Mouse (Mus musculus) forebrain, embryonic 15.5 days (tissue): ENCODE data around the gene Podn. TPM values are rescaled to one million over a fixed set of nuclear protein-coding genes. Genes with fewer than 3 reads are reported as not detected.

Source experiments
- ATAC-seq: fragments of 200-750 bp; cut with Nextera tagmentation; replicated peaks from 2 replicates; pipeline ENCODE4 v1.8.0; 2017; ENCODE audit warnings: mild to moderate bottlenecking, moderate TSS enrichment, moderate library complexity
- H3K27ac ChIP-seq: fragments of 300-500 bp; sonication (generic); replicated peaks from 2 replicates; pipeline ENCODE4 v1.5.1; 2015; ENCODE audit warnings: mild to moderate bottlenecking, inconsistent platforms
- H3K27me3 ChIP-seq: fragments of 300-500 bp; sonication (generic); 2 replicates; pipeline ENCODE4 v1.6.1; 2015; ENCODE audit warnings: inconsistent platforms
- H3K36me3 ChIP-seq: fragments of 300-500 bp; sonication (generic); 2 replicates; pipeline ENCODE4 v1.6.1; 2015; ENCODE audit warnings: mild to moderate bottlenecking, inconsistent platforms
- H3K4me1 ChIP-seq: fragments of 300-500 bp; sonication (generic); 2 replicates; pipeline ENCODE4 v1.6.1; 2015; ENCODE audit warnings: inconsistent platforms
- H3K4me2 ChIP-seq: fragments of 300-500 bp; sonication (generic); replicated peaks from 2 replicates; pipeline ENCODE4 v1.6.1; 2015; ENCODE audit warnings: mild to moderate bottlenecking, inconsistent platforms
- H3K4me3 ChIP-seq: fragments of 300-500 bp; sonication (generic); 2 replicates; pipeline ENCODE4 v1.5.1; 2015; ENCODE audit warnings: mild to moderate bottlenecking, inconsistent platforms
- H3K9ac ChIP-seq: fragments of 300-500 bp; sonication (generic); replicated peaks from 2 replicates; pipeline ENCODE4 v1.6.1; 2015; ENCODE audit warnings: mild to moderate bottlenecking, inconsistent platforms
- H3K9me3 ChIP-seq: fragments of 300-500 bp; sonication (generic); 2 replicates; pipeline ENCODE4 v1.6.1; 2016; ENCODE audit warnings: inconsistent platforms
- WGBS: fragments of 180-500 bp; shearing (Covaris S2); methylation state at CpG from one replicate; pipeline ENCODE4 v1.1.7; 2015; ENCODE audit warnings: mixed read lengths; 5-methylcytosine and 5-hydroxymethylcytosine counted together
- polyA plus RNA-seq: library from polyadenylated mRNA; unstranded; fragments of >200 nt; fragmentation: Nextera tagmentation; extraction: Ambion mirVana; gene quantifications from 2 replicates; pipeline ENCODE4 v1.2.1, GENCODE M21; 2015

Podn gene
- polyA plus RNA-seq, 1 experiment from 2014 or later = 0.14 TPM

GRCm38 (mm10) chr4:108059601-108060379 lies 36.5 kb downstream of the Podn start:
- ATAC-seq = no peak
- Histone ChIP-seq H3K4me3 (no peak overlapping the region), H3K9ac (no peak overlapping the region), H3K4me1 (peaks cover 15% of the 10 kb centered on the region), H3K9me3 (no peaks in the 10 kb centered on the region), H3K36me3 (peaks cover 23% of the 10 kb centered on the region), H3K4me2 (peak overlapping the region; percentile 30), H3K27me3 (no peaks in the 10 kb centered on the region), H3K27ac (peak overlapping the region; percentile 73)
- WGBS = 32% methylated on average over 19 of the region's 19 CpGs

GRCm38 (mm10) chr4:108058166-108058565 lies 38.1 kb downstream of the Podn start:
- H3K9me3 ChIP-seq = no peaks in the 10 kb centered on the region
- no peak overlapping the region for H3K9ac ChIP-seq
- no peak for ATAC-seq
- peaks cover 15% of the 10 kb centered on the region for H3K4me1 ChIP-seq
- no peak overlapping the region for H3K4me3 ChIP-seq
- H3K27me3 ChIP-seq = no peaks in the 10 kb centered on the region
- H3K4me2 ChIP-seq = no peak overlapping the region
- WGBS = 87% methylated on average over 10 of the region's 10 CpGs
- peaks cover 29% of the 10 kb centered on the region for H3K36me3 ChIP-seq
- no peak overlapping the region for H3K27ac ChIP-seq

- H3K27ac ChIP-seq = no peak overlapping the region
- peaks cover 18% of the 10 kb centered on the region for H3K4me1 ChIP-seq
- ATAC-seq = no peak
- peaks cover 24% of the 10 kb centered on the region for H3K36me3 ChIP-seq
- H3K9me3 ChIP-seq = no peaks in the 10 kb centered on the region
- H3K4me2 ChIP-seq = no peak overlapping the region
- no peaks in the 10 kb centered on the region for H3K27me3 ChIP-seq
- WGBS = 87% methylated on average over 2 of the region's 2 CpGs
- H3K9ac ChIP-seq = no peak overlapping the region
- H3K4me3 ChIP-seq = no peak overlapping the region
Observed at GRCm38 (mm10) chr4:108057247-108057646, 39.0 kb downstream of the Podn start.

GRCm38 (mm10) chr4:108055873-108056272 lies 40.4 kb downstream of the Podn start:
- H3K4me3 ChIP-seq = no peak overlapping the region
- peaks cover 25% of the 10 kb centered on the region for H3K4me1 ChIP-seq
- H3K27ac ChIP-seq = no peak overlapping the region
- 93% methylated on average over 10 of the region's 10 CpGs for WGBS
- no peak for ATAC-seq
- H3K36me3 ChIP-seq = peaks cover 20% of the 10 kb centered on the region
- H3K9me3 ChIP-seq = no peaks in the 10 kb centered on the region
- no peak overlapping the region for H3K9ac ChIP-seq
- H3K27me3 ChIP-seq = no peaks in the 10 kb centered on the region
- H3K4me2 ChIP-seq = no peak overlapping the region

- Histone ChIP-seq H3K4me2 (no peak overlapping the region), H3K9ac (no peak overlapping the region), H3K4me1 (peaks cover 12% of the 10 kb centered on the region), H3K4me3 (no peak overlapping the region), H3K36me3 (peaks cover 13% of the 10 kb centered on the region), H3K27me3 (no peaks in the 10 kb centered on the region), H3K9me3 (no peaks in the 10 kb centered on the region), H3K27ac (peak overlapping the region; percentile 52; the same call in 1 of the 2 replicates)
- WGBS = 85% methylated on average over 8 of the region's 8 CpGs
- ATAC-seq = no peak
Observed at GRCm38 (mm10) chr4:108052673-108053072, 43.6 kb downstream of the Podn start.

DNA sequence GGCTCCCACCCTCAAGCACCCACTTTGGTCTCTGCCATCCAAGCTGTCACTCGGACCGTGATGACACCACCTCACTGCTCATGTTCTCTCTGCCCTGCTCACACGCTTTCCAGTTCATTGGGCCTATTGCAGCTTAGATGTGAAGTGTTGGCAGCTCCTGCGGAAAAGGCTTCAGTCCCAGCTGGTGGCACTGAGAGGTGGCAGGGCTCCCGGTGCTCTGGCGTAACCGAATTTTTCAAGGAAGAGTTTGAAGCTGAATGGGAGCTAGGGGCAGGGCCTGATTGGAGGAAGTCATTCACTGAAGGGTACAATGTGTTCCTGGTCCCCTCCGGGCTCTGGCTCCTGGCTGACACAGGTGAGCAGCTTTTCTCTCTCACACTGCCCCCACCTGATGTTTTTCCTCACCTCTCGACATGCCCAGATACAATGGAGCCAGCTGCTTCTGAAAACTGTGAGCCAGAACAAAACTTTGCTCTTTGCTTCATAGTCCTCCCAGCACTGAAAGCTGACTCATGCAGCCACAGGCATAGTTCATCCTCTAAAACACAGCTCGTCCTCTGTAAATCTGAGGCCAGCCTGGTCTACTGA lies 44.5 kb downstream of the Podn start:
- no peak overlapping the region for H3K9ac ChIP-seq
- H3K4me2 ChIP-seq = no peak overlapping the region
- peaks cover 12% of the 10 kb centered on the region for H3K4me1 ChIP-seq
- 49% methylated on average over 10 of the region's 10 CpGs for WGBS
- H3K4me3 ChIP-seq = no peak overlapping the region
- H3K9me3 ChIP-seq = no peaks in the 10 kb centered on the region
- H3K27ac ChIP-seq = peak overlapping the region; percentile 52
- H3K36me3 ChIP-seq = peaks cover 19% of the 10 kb centered on the region
- ATAC-seq = peak; percentile 87
- no peaks in the 10 kb centered on the region for H3K27me3 ChIP-seq

- Histone ChIP-seq H3K9ac (no peak overlapping the region), H3K4me2 (no peak overlapping the region), H3K27me3 (no peaks in the 10 kb centered on the region), H3K4me3 (no peak overlapping the region), H3K9me3 (no peaks in the 10 kb centered on the region), H3K36me3 (peaks cover 27% of the 10 kb centered on the region; the same call in 1 of the 2 replicates), H3K4me1 (no peaks in the 10 kb centered on the region), H3K27ac (no peak overlapping the region)
- ATAC-seq = no peak
- 83% methylated on average over 8 of the region's 8 CpGs for WGBS
Observed at GRCm38 (mm10) chr4:108046136-108046535, 50.1 kb downstream of the Podn start.

- no peak overlapping the region for H3K9ac ChIP-seq
- H3K4me1 ChIP-seq = no peaks in the 10 kb centered on the region
- ATAC-seq = no peak
- no peaks in the 10 kb centered on the region for H3K27me3 ChIP-seq
- H3K27ac ChIP-seq = no peak overlapping the region
- 81% methylated on average over 19 of the region's 19 CpGs for WGBS
- H3K9me3 ChIP-seq = no peaks in the 10 kb centered on the region
- peaks cover 27% of the 10 kb centered on the region; the same call in 1 of the 2 replicates for H3K36me3 ChIP-seq
- H3K4me2 ChIP-seq = no peak overlapping the region
- no peak overlapping the region for H3K4me3 ChIP-seq
Observed at GRCm38 (mm10) chr4:108045136-108046107, 50.8 kb downstream of the Podn start.

- no peak overlapping the region for H3K27ac ChIP-seq
- H3K9ac ChIP-seq = no peak overlapping the region
- peaks cover 12% of the 10 kb centered on the region; the same call in 1 of the 2 replicates for H3K27me3 ChIP-seq
- 53% methylated on average over 8 of the region's 8 CpGs for WGBS
- no peak overlapping the region for H3K4me2 ChIP-seq
- H3K4me3 ChIP-seq = no peak overlapping the region
- ATAC-seq = no peak
- H3K4me1 ChIP-seq = peaks cover 4% of the 10 kb centered on the region
- no peaks in the 10 kb centered on the region for H3K9me3 ChIP-seq
- no peaks in the 10 kb centered on the region for H3K36me3 ChIP-seq
Observed at GRCm38 (mm10) chr4:108037027-108037426, 59.2 kb downstream of the Podn start.

GRCm38 (mm10) chr4:108033041-108033764 lies 63.0 kb downstream of the Podn start:
- H3K27me3 ChIP-seq = peaks cover 27% of the 10 kb centered on the region
- H3K9me3 ChIP-seq = no peaks in the 10 kb centered on the region
- no peak overlapping the region for H3K4me2 ChIP-seq
- peaks cover 15% of the 10 kb centered on the region for H3K4me1 ChIP-seq
- H3K27ac ChIP-seq = no peak overlapping the region
- no peak overlapping the region for H3K4me3 ChIP-seq
- H3K9ac ChIP-seq = no peak overlapping the region
- 86% methylated on average over 8 of the region's 8 CpGs for WGBS
- no peak for ATAC-seq
- H3K36me3 ChIP-seq = no peaks in the 10 kb centered on the region

GRCm38 (mm10) chr4:108032352-108032849 lies 63.8 kb downstream of the Podn start:
- H3K4me1 ChIP-seq = peaks cover 15% of the 10 kb centered on the region
- peak overlapping the region; percentile 93 for H3K4me2 ChIP-seq
- H3K9ac ChIP-seq = peak overlapping the region; percentile 48; the same call in 1 of the 2 replicates
- peaks cover 27% of the 10 kb centered on the region for H3K27me3 ChIP-seq
- ATAC-seq = no peak
- no peak overlapping the region for H3K27ac ChIP-seq
- H3K4me3 ChIP-seq = peak overlapping the region; percentile 49
- H3K36me3 ChIP-seq = no peaks in the 10 kb centered on the region
- H3K9me3 ChIP-seq = no peaks in the 10 kb centered on the region
- 46% methylated on average over 11 of the region's 11 CpGs for WGBS
